Mouse (Mus musculus): ENCODE results near the gene Eftud2. TPM values are rescaled to one million over a fixed set of nuclear protein-coding genes. Genes with fewer than 3 reads are reported as not detected.

Eftud2 gene
- total RNA-seq, 1 experiment, result 198 TPM

DNA sequence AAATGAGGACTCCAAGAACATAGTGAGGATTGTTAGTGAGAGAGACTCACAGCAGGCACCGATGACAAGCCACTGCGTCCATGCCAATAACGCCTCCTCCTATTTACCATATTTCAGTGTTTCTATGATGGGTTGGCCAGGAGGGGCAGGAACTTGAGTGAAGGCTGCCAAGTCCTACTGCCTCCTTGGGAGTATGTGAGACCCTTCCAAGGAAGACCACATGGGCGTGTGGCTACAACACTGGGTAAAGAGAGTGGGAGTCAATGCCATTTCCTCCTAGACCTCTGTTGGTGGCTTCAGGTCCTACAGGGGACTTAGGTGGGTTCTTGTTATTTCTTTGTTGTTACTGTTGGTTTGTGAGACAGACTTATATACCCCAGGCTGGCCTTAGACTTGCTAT, 20.4 kb upstream of the Eftud2 start:
- Histone ChIP-seq H3K9me3 (ENCODE audit: control insufficient read depth, insufficient read depth, low read depth, low read length) (no peaks in the 10 kb centered on the region), H3K9ac (ENCODE audit: insufficient read depth, low read depth, low read length, poor library complexity, severe bottlenecking) (no peak overlapping the region), H3K4me1 (ENCODE audit: control insufficient read depth in 2 of 2, insufficient read depth in 2 of 2, low read length in 2 of 2, poor library complexity in 1 of 2) (peaks cover 0 to 1% of the 10 kb centered on the region in 2 experiments; a peak in 1 of 4 replicates), H3K36me3 (ENCODE audit: control insufficient read depth, insufficient read depth, low read length, poor library complexity, severe bottlenecking) (peaks cover 10% of the 10 kb centered on the region), H3K27ac (ENCODE audit: insufficient read depth, low read depth, low read length, poor library complexity, severe bottlenecking) (no peak overlapping the region), H3K4me3 (ENCODE audit: insufficient read depth in 1 of 2, low read depth in 1 of 2, low read length in 2 of 2, poor library complexity in 1 of 2, severe bottlenecking in 1 of 2) (no peak overlapping the region)
- in situ Hi-C loops (cut with MboI; ENCODE audit: low sequenced_read_pairs in 2 of 2, unreplicated experiment in 2 of 2), result no loop called here
- no peak for DNase-seq (ENCODE audit: low read depth, low spot score)
- TF ChIP-seq HCFC1 (IDR thresholded peaks at IDR 0.05; ENCODE audit: borderline replicate concordance, insufficient read depth, low read length) (no peak), CHD2 (IDR thresholded peaks at IDR 0.05; ENCODE audit: low read depth, low read length) (0 out of 2 replicates have a peak, but pooled peaks have one; percentile 2)

DNA sequence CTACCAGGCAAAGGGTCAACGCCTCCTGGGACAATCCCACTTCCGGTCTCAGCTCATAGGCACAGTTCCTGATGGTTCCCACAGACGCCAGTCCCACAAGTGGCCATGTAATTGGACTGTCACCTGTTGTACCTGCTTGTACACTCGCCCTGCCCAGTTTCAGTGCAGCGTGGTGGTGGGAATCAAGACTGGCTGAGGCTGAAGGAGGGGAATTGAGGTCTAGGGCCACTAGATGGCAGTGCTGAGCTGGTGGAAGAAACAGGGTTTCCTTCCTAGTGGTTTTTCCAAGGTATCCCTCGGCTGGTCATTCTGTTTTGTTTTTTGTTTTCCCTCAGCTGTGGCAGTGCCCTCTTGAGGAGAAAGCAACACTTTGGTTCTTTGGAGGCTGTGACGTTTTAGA, 20.0 kb upstream of the Eftud2 start, which contains the start of gene Gfap:
Gfap (minus strand) TSS at position 150 of the 400 bp plus-strand sequence.
- peak; percentile 86 for DNase-seq (ENCODE audit: low read depth, low spot score)
- peaks cover 0 to 1% of the 10 kb centered on the region in 2 experiments; a peak in 1 of 4 replicates for H3K4me1 ChIP-seq (ENCODE audit: control insufficient read depth in 2 of 2, insufficient read depth in 2 of 2, low read length in 2 of 2, poor library complexity in 1 of 2)
- H3K4me3 ChIP-seq (ENCODE audit: insufficient read depth in 1 of 2, low read depth in 1 of 2, low read length in 2 of 2, poor library complexity in 1 of 2, severe bottlenecking in 1 of 2), result no peak within 1 kb of the TSS
- H3K9me3 ChIP-seq (ENCODE audit: control insufficient read depth, insufficient read depth, low read depth, low read length), result no peaks in the 10 kb centered on the region
- H3K27ac ChIP-seq (ENCODE audit: insufficient read depth, low read depth, low read length, poor library complexity, severe bottlenecking), result no peak within 1 kb of the TSS
- TF ChIP-seq ZNF384 (IDR thresholded peaks at IDR 0.05; ENCODE audit: low read depth, low read length), result no peak
- TF ChIP-seq CHD2 (IDR thresholded peaks at IDR 0.05; ENCODE audit: low read depth, low read length), result peak; percentile 18; the same call in 1 of the 2 replicates
- no peak for TF ChIP-seq MAFK (IDR thresholded peaks at IDR 0.05; ENCODE audit: insufficient read depth, low read depth, low read length)
- TF ChIP-seq HCFC1 (IDR thresholded peaks at IDR 0.05; ENCODE audit: borderline replicate concordance, insufficient read depth, low read length), result no peak; the same call in 1 of the 2 replicates
- TF ChIP-seq ZC3H11A (IDR thresholded peaks at IDR 0.05; ENCODE audit: borderline replicate concordance, low read depth, low read length), result peak; percentile 22; the same call in 1 of the 2 replicates
- in situ Hi-C loops (cut with MboI; ENCODE audit: low sequenced_read_pairs in 2 of 2, unreplicated experiment in 2 of 2), result no loop called here
- peaks cover 6% of the 10 kb centered on the region for H3K36me3 ChIP-seq (ENCODE audit: control insufficient read depth, insufficient read depth, low read length, poor library complexity, severe bottlenecking)
- H3K9ac ChIP-seq (ENCODE audit: insufficient read depth, low read depth, low read length, poor library complexity, severe bottlenecking), result no peak within 1 kb of the TSS

DNA sequence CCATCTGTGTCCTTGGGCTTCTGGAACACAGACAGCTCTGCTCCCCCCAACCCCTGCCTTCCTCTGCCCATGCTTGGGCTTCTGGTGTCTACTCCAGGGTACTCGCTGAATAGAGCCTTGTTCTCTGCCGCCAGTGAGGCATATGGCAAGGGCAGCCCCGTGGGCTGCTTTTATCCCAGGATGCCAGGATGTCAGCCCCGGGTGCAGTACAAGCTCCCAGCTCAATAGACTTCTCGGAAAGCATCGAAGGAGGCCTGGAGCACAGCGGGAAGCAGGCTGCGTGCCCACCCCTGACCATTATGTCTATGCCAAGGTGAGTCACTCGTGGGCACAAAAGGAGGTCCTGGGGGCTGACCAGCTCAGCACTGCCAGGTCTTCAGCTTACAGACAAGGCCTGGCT, 17.6 kb upstream of the Eftud2 start:
- no peak overlapping the region for H3K4me3 ChIP-seq (ENCODE audit: insufficient read depth in 1 of 2, low read depth in 1 of 2, low read length in 2 of 2, poor library complexity in 1 of 2, severe bottlenecking in 1 of 2)
- H3K9ac ChIP-seq (ENCODE audit: insufficient read depth, low read depth, low read length, poor library complexity, severe bottlenecking), result no peak overlapping the region
- no peak overlapping the region for H3K27ac ChIP-seq (ENCODE audit: insufficient read depth, low read depth, low read length, poor library complexity, severe bottlenecking)
- DNase-seq (ENCODE audit: low read depth, low spot score), result no peak
- in situ Hi-C loops (cut with MboI; ENCODE audit: low sequenced_read_pairs in 2 of 2, unreplicated experiment in 2 of 2), result loop anchor here in 1 of 2 experiments (10.0 kb wide), 1 partner anchor 96 kb away; no protein-coding TSS in a partner anchor
- no peaks in the 10 kb centered on the region for H3K9me3 ChIP-seq (ENCODE audit: control insufficient read depth, insufficient read depth, low read depth, low read length)
- TF ChIP-seq ZC3H11A (IDR thresholded peaks at IDR 0.05; ENCODE audit: borderline replicate concordance, low read depth, low read length) (no peak), CHD2 (IDR thresholded peaks at IDR 0.05; ENCODE audit: low read depth, low read length) (no peak), MAFK (IDR thresholded peaks at IDR 0.05; ENCODE audit: insufficient read depth, low read depth, low read length) (no peak)
- no peaks in the 10 kb centered on the region for H3K36me3 ChIP-seq (ENCODE audit: control insufficient read depth, insufficient read depth, low read length, poor library complexity, severe bottlenecking)
- H3K4me1 ChIP-seq (ENCODE audit: control insufficient read depth in 2 of 2, insufficient read depth in 2 of 2, low read length in 2 of 2, poor library complexity in 1 of 2), result peaks cover 0 to 1% of the 10 kb centered on the region in 2 experiments; a peak in 2 of 4 replicates

DNA sequence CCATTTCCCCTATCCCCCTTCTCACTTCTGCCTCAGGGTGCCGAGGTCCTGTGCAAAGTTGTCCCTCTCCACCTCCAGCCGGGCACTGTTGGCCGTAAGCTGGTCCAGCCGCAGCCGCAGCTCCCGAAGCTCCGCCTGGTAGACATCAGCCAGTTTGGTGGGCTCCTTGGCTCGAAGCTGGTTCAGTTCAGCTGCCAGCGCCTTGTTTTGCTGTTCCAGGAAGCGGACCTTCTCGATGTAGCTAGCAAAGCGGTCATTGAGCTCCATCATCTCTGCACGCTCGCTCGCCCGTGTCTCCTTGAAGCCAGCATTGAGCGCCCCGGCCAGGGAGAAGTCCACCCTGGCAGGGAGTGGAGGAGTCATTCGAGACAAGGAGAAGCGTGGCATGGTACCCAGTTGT, 15.9 kb upstream of the Eftud2 start:
- H3K27ac ChIP-seq (ENCODE audit: insufficient read depth, low read depth, low read length, poor library complexity, severe bottlenecking), result no peak overlapping the region
- peaks cover 0 to 1% of the 10 kb centered on the region in 2 experiments; a peak in 2 of 4 replicates for H3K4me1 ChIP-seq (ENCODE audit: control insufficient read depth in 2 of 2, insufficient read depth in 2 of 2, low read length in 2 of 2, poor library complexity in 1 of 2)
- in situ Hi-C loops (cut with MboI; ENCODE audit: low sequenced_read_pairs in 2 of 2, unreplicated experiment in 2 of 2), result loop anchor here in 1 of 2 experiments (10.0 kb wide), 1 partner anchor 98 kb away; no protein-coding TSS in a partner anchor
- H3K4me3 ChIP-seq (ENCODE audit: insufficient read depth in 1 of 2, low read depth in 1 of 2, low read length in 2 of 2, poor library complexity in 1 of 2, severe bottlenecking in 1 of 2), result peak overlapping the region; percentile 43 to 67; a peak in 3 of 4 replicates
- H3K9me3 ChIP-seq (ENCODE audit: control insufficient read depth, insufficient read depth, low read depth, low read length), result no peaks in the 10 kb centered on the region
- no peak for TF ChIP-seq MAFK (IDR thresholded peaks at IDR 0.05; ENCODE audit: insufficient read depth, low read depth, low read length)
- TF ChIP-seq HCFC1 (IDR thresholded peaks at IDR 0.05; ENCODE audit: borderline replicate concordance, insufficient read depth, low read length), result no peak
- TF ChIP-seq CHD2 (IDR thresholded peaks at IDR 0.05; ENCODE audit: low read depth, low read length), result no peak
- TF ChIP-seq ZC3H11A (IDR thresholded peaks at IDR 0.05; ENCODE audit: borderline replicate concordance, low read depth, low read length), result no peak
- no peak for TF ChIP-seq ZNF384 (IDR thresholded peaks at IDR 0.05; ENCODE audit: low read depth, low read length)
- H3K9ac ChIP-seq (ENCODE audit: insufficient read depth, low read depth, low read length, poor library complexity, severe bottlenecking), result peak overlapping the region; percentile 47; the same call in 1 of the 2 replicates
- no peak for DNase-seq (ENCODE audit: low read depth, low spot score)
- no peaks in the 10 kb centered on the region for H3K36me3 ChIP-seq (ENCODE audit: control insufficient read depth, insufficient read depth, low read length, poor library complexity, severe bottlenecking)

Measured in ES-E14 (cell line).